Mouse (Mus musculus): ENCODE data around the gene Gpr26. TPM values are rescaled to one million over a fixed set of nuclear protein-coding genes. Genes with fewer than 3 reads are reported as not detected.

The Gpr26 gene
- polyA plus RNA-seq, 1 experiment from 2014 or later, result not detected

DNA sequence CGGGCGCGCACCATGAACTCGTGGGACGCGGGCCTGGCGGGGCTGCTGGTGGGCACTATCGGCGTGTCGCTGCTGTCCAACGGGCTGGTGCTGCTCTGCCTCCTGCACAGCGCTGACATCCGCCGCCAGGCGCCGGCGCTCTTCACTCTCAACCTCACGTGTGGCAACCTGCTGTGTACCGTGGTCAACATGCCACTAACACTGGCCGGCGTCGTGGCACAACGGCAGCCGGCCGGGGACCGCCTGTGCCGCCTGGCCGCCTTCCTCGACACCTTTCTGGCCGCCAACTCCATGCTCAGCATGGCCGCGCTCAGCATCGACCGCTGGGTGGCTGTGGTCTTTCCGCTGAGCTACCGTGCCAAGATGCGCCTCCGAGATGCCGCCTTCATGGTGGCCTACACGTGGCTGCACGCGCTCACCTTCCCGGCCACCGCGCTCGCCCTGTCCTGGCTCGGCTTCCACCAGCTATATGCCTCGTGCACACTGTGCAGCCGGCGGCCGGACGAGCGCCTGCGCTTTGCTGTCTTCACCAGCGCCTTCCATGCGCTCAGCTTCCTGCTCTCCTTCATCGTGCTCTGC lies 745 bp downstream of the Gpr26 start:
- H3K9me3 ChIP-seq (ENCODE audit: control insufficient read depth, low read length), result no peaks in the 10 kb centered on the region
- peaks cover 4% of the 10 kb centered on the region; the same call in 1 of the 2 replicates for H3K4me1 ChIP-seq (ENCODE audit: control insufficient read depth, insufficient read depth, low read length)
- peak overlapping the region; percentile 48 for H3K4me2 ChIP-seq (ENCODE audit: low read depth, severe bottlenecking)
- ATAC-seq (ENCODE audit: insufficient number of reproducible peaks, low FRiP score, low TSS enrichment, low read depth) (peak; percentile 31; the same call in 1 of the 2 replicates), DNase-seq (ENCODE audit: low spot score) (peak; percentile 64)
- no peak overlapping the region for H3K9ac ChIP-seq (ENCODE audit: low read length)
- peak overlapping the region; percentile 5; the same call in 1 of the 2 replicates for H3K4me3 ChIP-seq (ENCODE audit: low read depth, low read length)
- WGBS, result 7% methylated on average over 52 of the region's 57 CpGs
- H3K36me3 ChIP-seq (ENCODE audit: control insufficient read depth, insufficient read depth, low read length), result no peaks in the 10 kb centered on the region
- H3K27ac ChIP-seq (replicated peaks; ENCODE audit: low read depth, low read length), result no peak overlapping the region
- peaks cover 39% of the 10 kb centered on the region for H3K27me3 ChIP-seq (ENCODE audit: control insufficient read depth, insufficient read depth, low read length)

DNA sequence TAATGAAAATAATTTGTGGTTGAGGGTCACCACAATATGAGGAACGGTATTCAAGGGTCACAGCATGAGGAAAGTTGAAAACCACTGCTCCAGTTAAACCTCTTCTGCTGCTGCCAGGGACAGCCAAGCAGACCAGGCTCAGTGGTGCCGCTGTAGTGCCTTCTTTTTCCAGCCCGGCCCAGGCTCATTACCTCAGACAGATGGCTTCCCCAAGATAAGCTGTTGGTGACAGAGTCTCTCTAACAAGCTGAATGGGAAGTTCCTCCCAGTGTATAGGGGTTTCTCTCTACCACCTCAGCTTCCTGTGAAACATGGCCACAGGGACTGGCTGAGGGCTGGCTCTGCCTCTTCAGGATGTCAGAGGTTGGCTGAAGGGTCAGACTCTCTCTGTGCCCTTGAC lies 4.0 kb downstream of the Gpr26 start:
- DNase-seq (ENCODE audit: low spot score) (no peak), ATAC-seq (ENCODE audit: insufficient number of reproducible peaks, low FRiP score, low TSS enrichment, low read depth) (no peak)
- no peaks in the 10 kb centered on the region for H3K36me3 ChIP-seq (ENCODE audit: control insufficient read depth, insufficient read depth, low read length)
- peaks cover 4% of the 10 kb centered on the region; the same call in 1 of the 2 replicates for H3K4me1 ChIP-seq (ENCODE audit: control insufficient read depth, insufficient read depth, low read length)
- WGBS, result 44% methylated on average over 3 of the region's 3 CpGs
- H3K9me3 ChIP-seq (ENCODE audit: control insufficient read depth, low read length), result no peaks in the 10 kb centered on the region
- H3K4me2 ChIP-seq (ENCODE audit: low read depth, severe bottlenecking), result no peak overlapping the region
- no peak overlapping the region for H3K4me3 ChIP-seq (ENCODE audit: low read depth, low read length)
- H3K27ac ChIP-seq (replicated peaks; ENCODE audit: low read depth, low read length), result no peak overlapping the region
- H3K9ac ChIP-seq (ENCODE audit: low read length), result no peak overlapping the region
- peaks cover 33% of the 10 kb centered on the region for H3K27me3 ChIP-seq (ENCODE audit: control insufficient read depth, insufficient read depth, low read length)

DNA sequence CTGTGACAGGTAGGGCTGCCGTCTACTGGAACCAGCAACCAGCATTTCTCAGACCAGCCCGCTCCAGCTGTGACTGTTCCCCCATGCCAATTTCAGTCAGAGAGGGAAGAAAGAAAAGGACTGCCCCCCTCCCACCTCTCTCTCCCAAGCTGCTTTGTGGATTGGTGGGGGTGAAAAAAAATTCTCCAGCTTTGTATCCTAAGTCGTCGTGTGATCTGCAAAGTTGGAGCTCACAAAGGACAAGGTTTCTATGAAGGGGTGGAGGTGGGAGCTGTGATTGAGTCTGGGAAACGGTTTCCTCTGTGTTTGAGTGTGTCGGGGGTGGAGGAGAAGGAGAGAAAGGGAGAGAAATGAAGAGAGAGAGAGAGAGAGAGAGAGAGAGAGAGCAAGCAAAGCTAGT lies 9.6 kb downstream of the Gpr26 start:
- Histone ChIP-seq H3K4me3 (ENCODE audit: low read depth, low read length) (no peak overlapping the region), H3K27me3 (ENCODE audit: control insufficient read depth, insufficient read depth, low read length) (no peaks in the 10 kb centered on the region), H3K4me2 (ENCODE audit: low read depth, severe bottlenecking) (no peak overlapping the region), H3K27ac (replicated peaks; ENCODE audit: low read depth, low read length) (no peak overlapping the region), H3K36me3 (ENCODE audit: control insufficient read depth, insufficient read depth, low read length) (no peaks in the 10 kb centered on the region), H3K9me3 (ENCODE audit: control insufficient read depth, low read length) (no peaks in the 10 kb centered on the region), H3K4me1 (ENCODE audit: control insufficient read depth, insufficient read depth, low read length) (no peaks in the 10 kb centered on the region; the same call in 1 of the 2 replicates), H3K9ac (ENCODE audit: low read length) (no peak overlapping the region)
- 70% methylated on average over 6 of the region's 6 CpGs for WGBS
- ATAC-seq (ENCODE audit: insufficient number of reproducible peaks, low FRiP score, low TSS enrichment, low read depth), result no peak
- DNase-seq (ENCODE audit: low spot score), result no peak

DNA sequence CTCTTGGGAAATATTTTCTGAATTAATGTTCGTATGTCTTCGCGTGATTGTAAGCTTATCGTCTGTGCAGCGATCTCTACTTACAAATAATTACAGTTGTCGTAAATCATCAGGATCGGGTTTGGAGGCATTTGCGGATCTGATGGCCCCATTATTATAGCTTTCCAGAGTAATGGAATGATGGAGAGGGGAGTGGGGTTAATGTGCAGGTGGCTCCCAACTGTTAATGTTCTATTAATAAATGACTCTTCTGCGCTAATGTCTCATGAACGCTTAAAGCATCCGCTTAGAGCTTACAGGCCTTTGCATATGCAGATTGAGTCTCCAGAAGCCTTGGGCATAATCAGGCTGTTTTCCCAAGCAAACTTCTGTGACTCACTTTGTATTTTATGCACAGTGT lies 12.3 kb downstream of the Gpr26 start:
- ATAC-seq (ENCODE audit: insufficient number of reproducible peaks, low FRiP score, low TSS enrichment, low read depth), result no peak
- Histone ChIP-seq H3K9ac (ENCODE audit: low read length) (no peak overlapping the region), H3K9me3 (ENCODE audit: control insufficient read depth, low read length) (no peaks in the 10 kb centered on the region)

DNA sequence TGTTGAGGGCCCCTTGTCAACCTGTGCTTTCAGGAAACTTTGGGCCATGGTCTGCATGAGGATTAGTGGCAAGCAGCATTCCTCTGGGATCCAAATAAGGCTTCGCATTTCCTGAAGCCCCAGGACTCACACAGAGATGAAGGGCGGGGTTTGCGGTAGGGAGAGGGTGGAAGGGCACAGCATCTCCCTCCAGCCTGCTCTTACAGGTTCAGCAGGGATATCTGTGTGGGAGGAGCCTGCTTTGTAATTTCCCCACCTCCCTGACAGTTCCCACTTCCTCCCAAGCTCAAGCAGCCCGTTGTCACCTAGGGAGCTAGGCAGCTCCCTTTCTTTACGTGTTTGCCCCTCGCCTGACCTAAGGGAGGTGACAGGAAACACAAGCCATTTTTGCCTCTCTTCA lies 22.8 kb downstream of the Gpr26 start:
- Histone ChIP-seq H3K27me3 (ENCODE audit: control insufficient read depth, insufficient read depth, low read length) (no peaks in the 10 kb centered on the region), H3K36me3 (ENCODE audit: control insufficient read depth, insufficient read depth, low read length) (no peaks in the 10 kb centered on the region), H3K4me2 (ENCODE audit: low read depth, severe bottlenecking) (no peak overlapping the region), H3K4me1 (ENCODE audit: control insufficient read depth, insufficient read depth, low read length) (0 out of 2 replicates have a peak, but pooled peaks cover 4% of the 10 kb centered on the region), H3K9me3 (ENCODE audit: control insufficient read depth, low read length) (no peaks in the 10 kb centered on the region), H3K4me3 (ENCODE audit: low read depth, low read length) (no peak overlapping the region), H3K9ac (ENCODE audit: low read length) (no peak overlapping the region), H3K27ac (replicated peaks; ENCODE audit: low read depth, low read length) (no peak overlapping the region)
- no peak for DNase-seq (ENCODE audit: low spot score)
- WGBS, result 20% methylated on average over 6 of the region's 6 CpGs
- no peak for ATAC-seq (ENCODE audit: insufficient number of reproducible peaks, low FRiP score, low TSS enrichment, low read depth)

More for the DNA sequence above, 12.3 kb downstream of the Gpr26 start:
- Histone ChIP-seq H3K4me1 (ENCODE audit: control insufficient read depth, insufficient read depth, low read length) (no peaks in the 10 kb centered on the region; the same call in 1 of the 2 replicates), H3K27ac (replicated peaks; ENCODE audit: low read depth, low read length) (no peak overlapping the region), H3K36me3 (ENCODE audit: control insufficient read depth, insufficient read depth, low read length) (no peaks in the 10 kb centered on the region), H3K27me3 (ENCODE audit: control insufficient read depth, insufficient read depth, low read length) (no peaks in the 10 kb centered on the region), H3K4me3 (ENCODE audit: low read depth, low read length) (no peak overlapping the region), H3K4me2 (ENCODE audit: low read depth, severe bottlenecking) (no peak overlapping the region)
- WGBS, result 72% methylated on average over 11 of the region's 11 CpGs
- DNase-seq (ENCODE audit: low spot score), result no peak

DNA sequence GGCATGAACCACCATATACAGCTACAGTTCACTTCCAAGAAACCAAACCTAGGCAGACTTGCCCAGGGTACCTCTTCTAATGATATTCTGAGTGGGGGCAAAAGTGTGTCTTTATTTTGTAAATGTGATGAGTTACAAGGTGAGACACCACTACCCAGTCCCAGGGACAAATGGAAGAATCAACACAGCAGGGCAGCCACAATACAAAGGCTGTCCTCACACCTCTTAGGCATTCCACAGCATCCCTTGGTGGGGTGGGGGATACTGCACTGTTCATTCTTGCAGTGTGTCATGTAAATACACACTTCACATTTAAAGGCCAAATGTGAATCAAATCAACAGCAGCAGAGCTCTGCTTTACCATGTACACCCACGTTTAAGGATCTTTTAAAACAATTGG lies 26.0 kb downstream of the Gpr26 start:
- 59% methylated on average over 1 of the region's 1 CpGs for WGBS
- Histone ChIP-seq H3K9ac (ENCODE audit: low read length) (no peak overlapping the region), H3K4me1 (ENCODE audit: control insufficient read depth, insufficient read depth, low read length) (0 out of 2 replicates have a peak, but pooled peaks cover 4% of the 10 kb centered on the region), H3K27ac (replicated peaks; ENCODE audit: low read depth, low read length) (no peak overlapping the region), H3K4me2 (ENCODE audit: low read depth, severe bottlenecking) (no peak overlapping the region), H3K4me3 (ENCODE audit: low read depth, low read length) (no peak overlapping the region), H3K27me3 (ENCODE audit: control insufficient read depth, insufficient read depth, low read length) (no peaks in the 10 kb centered on the region), H3K36me3 (ENCODE audit: control insufficient read depth, insufficient read depth, low read length) (no peaks in the 10 kb centered on the region), H3K9me3 (ENCODE audit: control insufficient read depth, low read length) (no peaks in the 10 kb centered on the region; the same call in 1 of the 2 replicates)
- ATAC-seq (ENCODE audit: insufficient number of reproducible peaks, low FRiP score, low TSS enrichment, low read depth), result no peak
- no peak for DNase-seq (ENCODE audit: low spot score)

DNA sequence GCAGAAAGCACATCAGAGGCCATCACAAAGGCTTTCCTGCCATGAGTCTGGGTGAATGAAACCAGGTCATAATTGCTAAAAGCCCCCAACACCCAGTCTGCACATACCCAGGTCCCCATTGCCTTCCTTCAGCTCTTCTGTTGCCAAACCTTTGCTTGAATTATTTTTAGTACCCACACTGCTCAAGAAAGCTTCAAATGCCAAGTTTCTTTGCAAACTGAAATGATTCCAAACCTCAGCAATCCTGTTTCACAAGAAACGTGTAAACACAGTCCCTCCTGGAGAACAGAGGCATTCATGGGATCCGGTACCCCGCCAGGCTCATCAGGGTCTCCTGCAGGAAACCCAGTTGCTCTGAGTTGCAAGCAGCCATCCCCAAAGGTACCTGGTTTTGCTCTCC lies 26.6 kb downstream of the Gpr26 start:
- Histone ChIP-seq H3K36me3 (ENCODE audit: control insufficient read depth, insufficient read depth, low read length) (no peaks in the 10 kb centered on the region), H3K27me3 (ENCODE audit: control insufficient read depth, insufficient read depth, low read length) (no peaks in the 10 kb centered on the region), H3K4me2 (ENCODE audit: low read depth, severe bottlenecking) (no peak overlapping the region), H3K27ac (replicated peaks; ENCODE audit: low read depth, low read length) (no peak overlapping the region), H3K9me3 (ENCODE audit: control insufficient read depth, low read length) (no peaks in the 10 kb centered on the region; the same call in 1 of the 2 replicates), H3K4me1 (ENCODE audit: control insufficient read depth, insufficient read depth, low read length) (0 out of 2 replicates have a peak, but pooled peaks cover 4% of the 10 kb centered on the region), H3K9ac (ENCODE audit: low read length) (no peak overlapping the region), H3K4me3 (ENCODE audit: low read depth, low read length) (no peak overlapping the region)
- WGBS, result 69% methylated on average over 3 of the region's 3 CpGs
- DNase-seq (ENCODE audit: low spot score) (no peak), ATAC-seq (ENCODE audit: insufficient number of reproducible peaks, low FRiP score, low TSS enrichment, low read depth) (no peak)

DNA sequence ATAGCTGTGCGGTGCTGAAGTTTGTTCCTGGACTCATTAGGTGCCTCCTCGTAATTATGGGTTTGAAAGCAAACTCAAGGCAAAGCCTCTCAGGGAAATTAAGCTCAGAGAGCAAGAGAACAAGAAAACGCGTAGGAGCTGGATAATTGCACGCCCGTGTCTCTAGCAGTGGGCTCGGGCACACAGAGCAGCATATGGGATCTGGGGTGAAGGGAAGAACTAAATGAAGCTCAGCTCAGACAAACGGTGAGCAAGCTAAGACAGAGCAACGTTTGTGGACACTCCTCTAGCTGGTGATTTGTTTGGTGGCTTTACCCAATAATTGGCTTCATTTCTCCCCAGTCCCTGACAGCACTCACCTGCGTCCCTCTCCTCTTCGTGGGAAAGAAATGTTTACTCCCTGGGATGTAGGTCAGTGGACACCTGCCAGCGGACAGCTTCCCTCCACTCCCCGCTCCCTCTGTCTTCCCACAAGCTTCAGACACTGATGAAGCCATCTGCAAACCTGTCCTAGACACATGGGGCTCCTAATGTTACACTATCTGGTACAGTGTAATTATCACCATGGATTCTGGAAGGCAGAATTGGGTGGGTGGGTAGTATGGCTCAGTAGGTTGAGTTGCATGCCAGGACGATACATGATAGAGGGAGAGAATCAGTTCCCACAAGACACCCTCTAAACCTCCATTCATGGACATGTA lies 39.9 kb downstream of the Gpr26 start:
- no peak overlapping the region for H3K4me3 ChIP-seq (ENCODE audit: low read depth, low read length)
- no peak overlapping the region for H3K9ac ChIP-seq (ENCODE audit: low read length)
- no peaks in the 10 kb centered on the region for H3K36me3 ChIP-seq (ENCODE audit: control insufficient read depth, insufficient read depth, low read length)
- ATAC-seq (ENCODE audit: insufficient number of reproducible peaks, low FRiP score, low TSS enrichment, low read depth) (no peak), DNase-seq (ENCODE audit: low spot score) (no peak)
- no peaks in the 10 kb centered on the region for H3K9me3 ChIP-seq (ENCODE audit: control insufficient read depth, low read length)
- H3K27me3 ChIP-seq (ENCODE audit: control insufficient read depth, insufficient read depth, low read length), result no peaks in the 10 kb centered on the region
- no peak overlapping the region for H3K27ac ChIP-seq (replicated peaks; ENCODE audit: low read depth, low read length)
- WGBS, result 53% methylated on average over 14 of the region's 14 CpGs
- no peak overlapping the region for H3K4me2 ChIP-seq (ENCODE audit: low read depth, severe bottlenecking)
- H3K4me1 ChIP-seq (ENCODE audit: control insufficient read depth, insufficient read depth, low read length), result 0 out of 2 replicates have a peak, but pooled peaks cover 6% of the 10 kb centered on the region
